Mouse (Mus musculus): ENCODE measurements around the gene Klhl29.

Gene Klhl29

DNA sequence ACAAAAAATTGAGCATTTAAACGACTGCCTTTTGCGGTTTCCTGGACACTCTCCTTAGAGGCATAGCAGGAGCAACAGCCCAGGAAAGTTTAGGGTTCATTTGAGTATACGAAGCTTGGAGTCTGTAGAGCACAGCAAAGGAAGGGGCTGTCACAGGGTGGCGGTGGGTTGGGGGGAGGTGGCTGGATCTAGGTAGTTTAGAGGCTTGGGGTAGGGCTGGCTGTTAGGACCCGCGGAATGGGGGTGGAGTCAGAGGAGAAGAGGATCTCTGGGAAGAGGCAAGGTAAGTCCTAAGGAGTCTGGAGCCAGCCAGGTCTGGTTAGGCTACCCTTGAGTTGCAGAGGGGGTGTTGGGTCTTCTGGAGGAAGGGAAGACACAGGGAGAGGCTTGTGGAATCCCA, 255.2 kb downstream of the Klhl29 start:
- DNase-seq (ENCODE audit: low spot score): no peak

GRCm38 (mm10) chr12:5119726-5120125, 255.8 kb downstream of the Klhl29 start:
- DNase-seq (ENCODE audit: low spot score): peak; percentile 86

- DNase-seq (ENCODE audit: low spot score): no peak
Observed at GRCm38 (mm10) chr12:5119286-5119685, 256.2 kb downstream of the Klhl29 start.

- DNase-seq (ENCODE audit: low spot score): no peak
Observed at GRCm38 (mm10) chr12:5116605-5117004, 258.9 kb downstream of the Klhl29 start.

- no peak for DNase-seq (ENCODE audit: low spot score)
Observed at GRCm38 (mm10) chr12:5114631-5115030, 260.9 kb downstream of the Klhl29 start.

DNA sequence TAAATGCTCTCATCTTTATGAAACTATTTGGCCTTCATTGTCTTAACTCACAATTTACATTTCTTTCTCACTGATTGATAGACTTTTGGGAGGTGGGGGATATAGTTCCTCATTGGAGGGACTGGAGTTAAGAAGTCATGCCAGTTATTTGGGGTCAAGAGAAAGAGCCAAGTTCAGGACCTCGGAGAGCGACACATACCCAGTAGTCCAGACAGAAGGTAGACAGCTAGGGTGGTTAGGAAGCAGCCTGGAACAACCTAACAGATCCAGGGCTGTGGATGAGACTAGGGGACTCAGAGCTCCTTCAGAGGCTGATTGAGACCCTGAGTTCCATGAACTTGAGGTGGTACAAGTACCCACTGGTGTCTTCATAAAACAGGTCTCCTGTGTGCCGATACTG, 264.1 kb downstream of the Klhl29 start:
- DNase-seq (ENCODE audit: low spot score): peak; percentile 25

GRCm38 (mm10) chr12:5108613-5109012, 266.9 kb downstream of the Klhl29 start:
- no peak for DNase-seq (ENCODE audit: low spot score)

- DNase-seq (ENCODE audit: low spot score): no peak
Observed at GRCm38 (mm10) chr12:5107795-5108194, 267.7 kb downstream of the Klhl29 start.

GRCm38 (mm10) chr12:5104422-5105052, 270.9 kb downstream of the Klhl29 start:
- DNase-seq (ENCODE audit: low spot score): no peak

DNA sequence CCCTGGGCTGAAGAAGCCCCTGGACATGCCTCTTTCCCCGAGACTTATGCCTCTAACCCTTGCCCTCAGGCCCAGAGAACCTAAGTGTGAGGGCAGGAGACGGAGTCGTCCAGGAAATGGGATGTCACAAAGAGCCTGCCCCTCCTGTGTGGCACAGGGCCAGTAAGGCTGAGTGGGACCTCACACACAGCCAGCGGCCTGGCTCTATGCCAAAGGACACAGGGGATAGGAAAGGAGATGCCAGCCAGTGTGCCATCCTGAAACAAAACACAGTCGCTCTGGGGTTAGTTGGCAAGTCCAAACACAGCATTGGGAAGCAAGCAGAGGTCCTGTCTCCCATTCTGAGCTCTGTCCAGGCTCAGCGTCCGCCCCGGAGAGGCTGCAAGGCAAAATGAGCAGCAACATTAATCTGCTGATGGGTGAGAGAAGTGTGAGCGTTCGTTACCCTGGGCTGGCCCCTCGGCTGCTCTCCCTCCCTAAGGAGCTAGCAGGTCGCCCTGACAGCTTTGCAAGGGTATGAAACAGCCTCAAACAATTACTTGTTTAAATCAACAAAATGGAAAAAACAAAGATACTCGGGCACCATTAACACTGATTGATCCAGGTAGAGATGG, 274.0 kb downstream of the Klhl29 start:
- DNase-seq (ENCODE audit: low spot score): peak; percentile 8

DNA sequence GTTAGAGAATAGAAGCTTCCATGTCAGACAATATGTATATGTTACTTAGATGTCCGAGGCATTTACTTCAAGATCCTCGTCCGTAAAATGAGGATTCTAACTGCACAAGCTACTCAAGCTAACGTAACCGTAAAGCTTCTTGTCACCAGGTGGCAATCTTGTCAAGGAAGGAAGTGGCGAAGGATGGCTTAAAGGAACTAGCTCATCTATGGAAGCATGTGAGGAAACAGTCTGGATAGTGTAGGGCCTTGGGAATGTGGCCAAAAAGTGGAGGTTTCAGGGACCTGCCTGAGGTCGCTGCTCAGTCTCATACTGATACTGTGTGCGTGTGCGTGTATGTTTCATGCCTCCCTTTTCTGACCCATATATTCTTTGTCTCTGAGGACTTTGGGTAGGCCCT, 275.9 kb downstream of the Klhl29 start:
- DNase-seq (ENCODE audit: low spot score): no peak

DNA sequence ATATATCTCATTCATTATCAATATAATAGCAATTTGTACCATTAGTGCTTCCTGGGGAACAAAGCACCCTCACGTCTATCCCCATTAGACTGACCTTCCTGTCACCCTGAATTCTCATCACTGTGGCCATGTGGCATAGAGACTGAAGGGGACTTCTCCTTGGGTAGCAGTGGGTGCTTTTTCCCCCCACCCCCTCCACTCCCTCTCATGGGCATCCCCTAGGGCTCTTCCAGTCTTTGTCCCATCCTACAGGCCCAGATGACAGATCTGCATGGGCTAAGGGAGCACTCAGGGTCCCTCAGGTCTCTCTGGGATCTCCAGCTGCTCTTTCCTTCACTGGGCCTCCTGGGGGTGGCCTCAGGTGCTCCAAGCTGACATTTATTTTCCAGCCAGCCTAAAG, 286.8 kb downstream of the Klhl29 start:
- DNase-seq (ENCODE audit: low spot score): no peak

DNA sequence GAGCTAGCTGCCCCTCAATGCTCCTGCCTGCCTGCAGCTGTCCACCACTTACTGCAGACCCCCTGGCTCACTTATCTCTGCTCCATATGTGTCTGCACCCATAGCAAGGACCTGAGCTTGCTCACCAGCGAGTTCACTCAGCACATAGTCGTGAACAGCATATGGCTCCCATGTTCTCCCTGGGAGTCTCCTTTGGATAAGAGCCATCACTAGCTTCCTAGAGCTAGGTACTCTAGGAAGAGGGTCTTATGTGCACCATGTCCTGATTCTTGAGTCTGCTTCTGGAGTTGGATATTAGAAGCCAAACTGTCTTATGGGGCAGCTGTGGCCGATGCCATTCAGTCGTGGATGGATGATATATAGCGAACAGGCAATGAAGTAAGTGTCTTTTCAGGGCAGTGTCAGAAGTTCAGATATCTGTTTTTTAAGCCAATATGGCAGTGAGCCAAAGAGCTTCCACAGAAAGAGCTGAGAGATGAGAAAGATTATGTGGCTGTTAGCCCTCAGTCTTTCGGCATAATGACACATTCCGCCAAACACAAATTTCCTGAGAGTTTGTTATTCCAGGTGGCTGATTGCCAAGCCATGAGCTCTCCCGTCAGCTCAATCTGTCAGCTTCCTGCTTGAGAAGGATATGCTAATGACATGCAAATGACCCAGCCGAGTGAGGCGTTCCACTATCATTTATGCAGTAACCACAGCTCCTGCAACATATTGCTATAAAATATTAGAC, 287.5 kb downstream of the Klhl29 start:
- peak; percentile 9 for DNase-seq (ENCODE audit: low spot score)

GRCm38 (mm10) chr12:5084714-5085113, 290.8 kb downstream of the Klhl29 start:
- DNase-seq (ENCODE audit: low spot score): no peak

- DNase-seq (ENCODE audit: low spot score): no peak
Observed at GRCm38 (mm10) chr12:5081480-5081879, 294.0 kb downstream of the Klhl29 start.

DNA sequence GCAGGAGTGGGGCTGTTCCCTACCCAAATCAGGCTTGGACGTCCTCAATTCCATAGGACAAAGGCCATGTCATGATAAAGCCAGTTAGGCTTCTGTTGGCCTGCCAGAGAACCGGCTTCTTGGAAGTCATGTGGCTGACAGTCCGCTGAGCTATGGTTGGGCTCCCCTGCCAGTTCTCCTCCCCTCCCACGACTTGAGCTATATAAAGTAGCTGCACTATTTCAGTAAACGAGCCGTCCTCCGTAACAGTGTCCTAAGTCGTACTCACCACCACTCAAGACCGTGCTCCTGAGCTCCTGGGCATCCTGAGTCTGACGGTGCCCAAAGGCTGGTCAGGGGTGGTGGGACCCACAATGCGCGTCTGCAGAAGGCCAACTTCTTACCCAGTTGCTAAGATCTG, 302.3 kb downstream of the Klhl29 start:
- DNase-seq (ENCODE audit: low spot score): no peak

- DNase-seq (ENCODE audit: low spot score): no peak
Observed at GRCm38 (mm10) chr12:5070131-5070530, 305.4 kb downstream of the Klhl29 start.

- no peak for DNase-seq (ENCODE audit: low spot score)
Observed at GRCm38 (mm10) chr12:5067590-5067989, 307.9 kb downstream of the Klhl29 start.

GRCm38 (mm10) chr12:5048104-5048503, 327.4 kb downstream of the Klhl29 start:
- no peak for DNase-seq (ENCODE audit: low spot score)

- no peak for DNase-seq (ENCODE audit: low spot score)
Observed at GRCm38 (mm10) chr12:5044141-5044540, 331.3 kb downstream of the Klhl29 start.

DNA sequence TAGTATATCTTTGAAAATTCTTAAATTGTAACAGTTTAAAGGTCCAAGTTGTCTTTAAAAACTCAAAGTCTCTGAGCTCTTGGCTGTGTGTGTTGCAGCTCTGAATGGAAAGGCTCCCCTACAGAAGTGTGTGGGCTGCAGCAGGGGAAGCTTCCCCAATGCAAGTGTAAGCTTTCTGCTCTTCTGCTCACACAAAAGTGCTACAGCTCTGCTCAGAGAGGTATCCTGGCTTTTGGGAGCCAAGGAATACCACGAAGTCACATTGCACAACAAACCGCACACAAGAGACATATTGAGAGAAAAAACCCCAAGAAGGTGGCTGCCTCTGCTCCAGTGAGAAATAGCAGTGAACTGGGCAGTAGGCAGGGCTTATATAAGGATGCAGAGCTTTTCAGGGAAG, 337.5 kb downstream of the Klhl29 start:
- no peak for DNase-seq (ENCODE audit: low spot score)

GRCm38 (mm10) chr12:5029035-5029434, 346.4 kb downstream of the Klhl29 start:
- no peak for DNase-seq (ENCODE audit: low spot score)

Measured in ovary, postnatal 14 days (tissue).